ENCODE assay signal across 10 mouse cellular contexts in genomic region chr6:116227767-116228166, GRCm38 (mm10). TPM values are rescaled to one million over a fixed set of nuclear protein-coding genes. Genes with fewer than 3 reads are reported as not detected.
DNase-seq lines count a peak whose midpoint lies in the region; ATAC-seq and TF ChIP-seq lines count a peak whose summit lies in the region.
"Had no signal": no experiment of that assay in that cellular context is flagged by ENCODE, and none has a peak within 500 bp of the region (broad histone marks: within the 10 kb centered on the region; RNA-seq: fewer than 3 reads in every experiment).

No protein-coding gene starts in this region.

- WGBS in kidney, embryonic 15.5 days: 86% methylated on average over 11 of the region's 11 CpGs
- WGBS in hindbrain, embryonic 10.5 days: 72% methylated on average over 11 of the region's 11 CpGs

- DNase-seq in kidney, postnatal 14 days: peak; percentile 10
- peak; percentile 8 for DNase-seq in A20 (ENCODE audit: low read depth, low spot score)
- peak; percentile 32 for DNase-seq in lung, postnatal 10 days
- no peak for DNase-seq in thymus, postnatal 14 days
- no peak for DNase-seq in hindbrain, embryonic 10.5 days (ENCODE audit: low spot score)
- DNase-seq: cerebellum, postnatal 14 days; gastrocnemius, adult 2 months had no signal

- TF ChIP-seq POLR2A in bone marrow macrophage, adult 2 months (IDR thresholded peaks at IDR 0.05; ENCODE audit: borderline replicate concordance, low read depth, low read length): no peak

- H3K27me3 ChIP-seq in kidney, embryonic 15.5 days: no peaks in the 10 kb centered on the region
- no peaks in the 10 kb centered on the region for H3K27me3 ChIP-seq in hindbrain, embryonic 10.5 days (ENCODE audit: insufficient read depth, poor library complexity, severe bottlenecking)
- H3K27me3 ChIP-seq: neural tube, embryonic 15.5 days had no signal

- ATAC-seq in kidney, embryonic 15.5 days (replicated peaks; ENCODE audit: low FRiP score): no peak

- peaks cover 87% of the 10 kb centered on the region for H3K36me3 ChIP-seq in kidney, embryonic 15.5 days
- H3K36me3 ChIP-seq in hindbrain, embryonic 10.5 days: peaks cover 94% of the 10 kb centered on the region

- no peaks in the 10 kb centered on the region for H3K9me3 ChIP-seq in kidney, embryonic 15.5 days (replicated peaks)
- H3K9me3 ChIP-seq in hindbrain, embryonic 10.5 days: no peaks in the 10 kb centered on the region
- H3K9me3 ChIP-seq: neural tube, embryonic 15.5 days had no signal

- H3K9ac ChIP-seq in kidney, embryonic 15.5 days: no peak overlapping the region
- H3K9ac ChIP-seq: neural tube, embryonic 15.5 days had no signal

- no peak for TF ChIP-seq CTCF in bone marrow macrophage, adult 2 months (IDR thresholded peaks at IDR 0.05; ENCODE audit: low read depth, low read length)

- H3K4me3 ChIP-seq in kidney, embryonic 15.5 days (replicated peaks): no peak overlapping the region
- peak overlapping the region; percentile 27 for H3K4me3 ChIP-seq in bone marrow macrophage, adult 2 months (ENCODE audit: insufficient read depth, low read length)
- H3K4me3 ChIP-seq in hindbrain, embryonic 10.5 days: no peak overlapping the region
- H3K4me3 ChIP-seq: gastrocnemius, adult 2 months; neural tube, embryonic 15.5 days had no signal

- H3K4me1 ChIP-seq in kidney, embryonic 15.5 days: no peaks in the 10 kb centered on the region
- peaks cover 32% of the 10 kb centered on the region for H3K4me1 ChIP-seq in bone marrow macrophage, adult 2 months (ENCODE audit: control insufficient read depth, insufficient read depth, low read length)
- no peaks in the 10 kb centered on the region for H3K4me1 ChIP-seq in hindbrain, embryonic 10.5 days (replicated peaks)
- H3K4me1 ChIP-seq: neural tube, embryonic 15.5 days had no signal

- no peak overlapping the region for H3K27ac ChIP-seq in kidney, embryonic 15.5 days
- peak overlapping the region; percentile 88 for H3K27ac ChIP-seq in bone marrow macrophage, adult 2 months (ENCODE audit: insufficient read depth, low read depth, low read length)
- no peak overlapping the region for H3K27ac ChIP-seq in hindbrain, embryonic 10.5 days
- H3K27ac ChIP-seq: gastrocnemius, adult 2 months; neural tube, embryonic 15.5 days had no signal

- no peak overlapping the region for H3K4me2 ChIP-seq in kidney, embryonic 15.5 days
- H3K4me2 ChIP-seq: neural tube, embryonic 15.5 days had no signal

RNA-seq across cellular contexts. Expression of gene Washc2, which starts 19.9 kb away (rescaled TPM):
- polyA plus RNA-seq in kidney, embryonic 15.5 days (2015; fragmentation: Nextera tagmentation; extraction: Ambion mirVana): 52.2 and 58.1 TPM in 2 replicates
- 87.7 and 90.9 TPM in 2 replicates for polyA plus RNA-seq in bone marrow macrophage, adult 2 months (2012; ENCODE audit: insufficient read depth, insufficient read length, missing spikeins)
- 52.9 and 54.9 TPM in 2 replicates for polyA plus RNA-seq in hindbrain, embryonic 10.5 days (2016; fragmentation: Nextera tagmentation; extraction: Ambion mirVana)

RNA-seq across cellular contexts. Expression of gene Tmcc1, which starts 34.5 kb away (rescaled TPM):
- polyA plus RNA-seq in kidney, embryonic 15.5 days (2015; fragmentation: Nextera tagmentation; extraction: Ambion mirVana): 14.4 and 14.7 TPM in 2 replicates
- 41.2 and 41.6 TPM in 2 replicates for polyA plus RNA-seq in bone marrow macrophage, adult 2 months (2012; ENCODE audit: insufficient read depth, insufficient read length, missing spikeins)
- 16.7 and 17.9 TPM in 2 replicates for polyA plus RNA-seq in hindbrain, embryonic 10.5 days (2016; fragmentation: Nextera tagmentation; extraction: Ambion mirVana)

RNA-seq across cellular contexts. Expression of gene Zfand4, which starts 36.3 kb away (rescaled TPM):
- 6.7 and 7.6 TPM in 2 replicates for polyA plus RNA-seq in kidney, embryonic 15.5 days (2015; fragmentation: Nextera tagmentation; extraction: Ambion mirVana)
- polyA plus RNA-seq in bone marrow macrophage, adult 2 months (2012; ENCODE audit: insufficient read depth, insufficient read length, missing spikeins): 5.8 and 6.6 TPM in 2 replicates
- polyA plus RNA-seq in hindbrain, embryonic 10.5 days (2016; fragmentation: Nextera tagmentation; extraction: Ambion mirVana): 7.4 TPM in 2 replicates

Comparison
In these comparisons a context has a peak if more than half of its experiments do, and no peak if none do; other contexts are left out.
1. DNase-seq: peak in kidney, postnatal 14 days (single experiment), A20 (single experiment) and lung, postnatal 10 days (single experiment); none in thymus, postnatal 14 days (single experiment) and hindbrain, embryonic 10.5 days (single experiment).